Mouse (Mus musculus) cerebellum, postnatal 36 days (tissue): Measurements from ENCODE around the gene Slc51b.

Experiments
- DNase-seq, 2 experiments: peaks; one replicate each; pipeline ENCODE4 v3.0.0; 2021 to 2022; ENCODE audit warnings: mixed read lengths in 2 of 2

Slc51b gene

GRCm38 (mm10) chr9:65365721-65366120, 57.0 kb downstream of the Slc51b start:
- no peak for DNase-seq

GRCm38 (mm10) chr9:65363684-65364083, 59.1 kb downstream of the Slc51b start:
- DNase-seq, result no peak
